Mouse (Mus musculus): Measurements from ENCODE around the gene Cactin.

Cactin gene

DNA sequence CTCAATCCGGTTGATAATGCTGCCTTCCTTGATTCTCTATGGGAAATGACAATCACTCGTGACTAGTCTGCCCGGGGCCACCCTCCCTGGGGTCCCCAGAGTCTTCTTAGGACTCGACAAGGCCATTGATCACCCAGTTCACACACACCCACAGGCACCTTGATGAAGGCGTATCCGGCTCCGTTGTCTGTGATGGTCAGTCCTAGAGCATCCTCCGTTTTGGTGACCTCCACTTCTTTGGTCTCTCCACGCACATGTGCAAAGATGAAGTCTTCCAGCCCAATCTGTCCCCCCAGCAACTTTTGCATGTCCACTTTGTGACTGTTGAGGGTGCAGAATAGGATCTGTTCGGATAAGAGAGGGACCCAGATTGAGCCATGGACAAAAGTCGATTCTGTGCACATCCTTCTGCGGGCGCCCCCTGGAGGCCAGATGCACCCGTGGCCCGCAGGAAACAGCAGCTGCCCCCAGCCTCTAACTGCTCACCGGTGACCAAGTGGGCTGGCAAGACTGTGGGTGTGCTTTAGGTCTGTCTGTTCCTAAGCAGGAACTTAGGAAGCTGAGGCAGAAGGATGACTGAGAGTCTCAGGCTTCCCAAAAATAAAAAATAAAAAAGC, 20.5 kb downstream of the Cactin start:
- in situ Hi-C loops (cut with MboI): loop anchor here (10.0 kb wide), 1 partner anchor 47 kb away; the partner anchor contains the start of genes Pip5k1c and Tjp3

DNA sequence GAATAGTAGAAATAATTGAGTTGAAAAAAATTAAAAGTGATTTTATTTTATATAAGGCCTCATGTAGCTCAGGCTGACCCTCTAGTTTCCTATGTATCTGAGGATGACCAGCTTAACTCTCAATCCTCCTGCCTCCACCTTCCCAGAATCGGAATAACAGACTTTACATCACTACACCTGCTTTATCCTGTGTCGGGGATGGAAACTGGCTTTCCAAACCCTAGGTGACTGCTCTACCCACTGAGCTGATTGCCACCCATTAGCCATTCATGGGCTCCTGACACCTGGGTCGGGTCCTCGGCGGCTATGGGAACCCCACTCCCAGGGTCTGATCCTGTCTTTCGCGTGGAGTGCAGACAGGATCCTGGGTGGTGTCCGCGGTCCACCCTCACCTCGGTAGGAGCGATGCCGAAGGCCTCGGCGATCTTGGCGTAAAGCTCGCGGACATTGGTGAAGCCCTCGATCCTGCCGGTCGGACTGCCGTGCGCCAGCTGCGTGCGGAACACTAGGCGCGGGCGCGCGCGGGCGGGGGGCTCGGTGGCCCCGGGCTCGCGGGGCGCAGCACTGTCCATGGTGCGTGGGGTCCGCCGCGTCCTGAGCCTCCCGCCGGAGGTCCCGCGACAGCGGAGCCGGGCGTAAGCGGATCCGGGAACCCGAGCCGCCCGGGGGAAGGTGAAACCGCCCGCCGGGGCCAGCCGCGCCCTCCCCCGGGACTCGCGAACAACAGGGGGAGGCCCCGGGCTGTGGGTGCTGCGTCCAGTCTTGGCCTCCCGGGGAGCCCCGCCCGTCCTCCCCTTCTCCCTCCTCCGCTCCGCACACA, 22.0 kb downstream of the Cactin start, which contains the start of gene Gipc3:
Gene Gipc3 (minus strand): TSS at position 581 of the 820 bp plus-strand sequence.
- in situ Hi-C loops (cut with MboI): loop anchor here (10.0 kb wide), 1 partner anchor 48 kb away; the partner anchor contains the start of genes Pip5k1c and Tjp3

DNA sequence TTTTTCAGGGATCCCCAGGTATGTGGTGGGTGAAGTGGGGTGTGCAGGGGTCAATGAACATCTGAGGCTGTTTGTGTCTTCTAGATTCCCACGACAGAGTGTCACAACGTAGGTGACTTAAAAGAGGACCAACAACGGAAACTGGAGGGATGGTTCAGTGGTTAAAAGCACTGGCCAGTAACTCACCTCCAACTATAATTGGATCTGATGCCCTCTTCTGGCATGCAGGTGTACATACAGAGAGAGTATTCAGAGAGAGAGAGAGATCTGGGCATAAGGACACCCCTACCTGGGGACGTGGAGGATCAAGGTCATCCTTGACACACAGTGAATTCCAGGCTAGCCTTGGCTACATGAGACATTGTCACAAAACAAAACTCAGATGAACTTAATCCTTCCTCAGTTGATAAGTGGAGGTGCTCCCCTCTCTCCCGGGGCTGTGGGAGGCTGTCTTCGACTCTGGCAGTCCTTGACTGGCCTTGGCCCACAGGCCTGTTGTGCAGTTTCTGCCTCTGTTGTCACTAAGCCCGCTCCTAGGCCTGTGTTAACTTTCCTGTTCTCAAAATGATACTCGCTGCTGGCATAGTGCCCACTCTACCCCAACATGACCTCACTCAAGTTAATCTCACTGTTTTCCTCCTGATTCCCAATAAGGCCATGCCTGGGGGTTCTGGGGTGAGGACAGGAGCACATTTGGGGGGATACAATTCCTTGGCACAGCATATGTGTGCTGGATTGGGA, 23.7 kb downstream of the Cactin start:
- in situ Hi-C loops (cut with MboI): loop anchor here (10.0 kb wide), 1 partner anchor 50 kb away; the partner anchor contains the start of genes Pip5k1c and Tjp3

DNA sequence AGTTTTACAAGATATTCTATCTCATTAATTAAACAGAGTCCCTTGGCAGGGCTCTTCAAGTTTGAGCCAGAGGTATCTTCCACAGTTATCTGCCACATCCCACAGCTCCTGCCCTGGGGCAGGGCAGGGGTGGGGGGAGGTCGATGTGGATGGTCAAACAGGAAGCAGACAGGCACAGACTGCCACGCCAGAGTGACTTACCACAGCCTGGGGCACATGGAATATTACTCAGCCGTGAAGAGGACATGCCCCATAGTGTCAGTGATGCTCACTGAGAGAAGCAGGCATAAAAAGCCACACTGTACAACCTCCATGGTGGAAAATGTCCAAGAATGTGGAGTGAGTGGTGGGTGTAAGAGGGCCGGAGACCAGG, 24.2 kb downstream of the Cactin start:
- in situ Hi-C loops (cut with MboI): loop anchor here (10.0 kb wide), 1 partner anchor 50 kb away; the partner anchor contains the start of genes Pip5k1c and Tjp3

DNA sequence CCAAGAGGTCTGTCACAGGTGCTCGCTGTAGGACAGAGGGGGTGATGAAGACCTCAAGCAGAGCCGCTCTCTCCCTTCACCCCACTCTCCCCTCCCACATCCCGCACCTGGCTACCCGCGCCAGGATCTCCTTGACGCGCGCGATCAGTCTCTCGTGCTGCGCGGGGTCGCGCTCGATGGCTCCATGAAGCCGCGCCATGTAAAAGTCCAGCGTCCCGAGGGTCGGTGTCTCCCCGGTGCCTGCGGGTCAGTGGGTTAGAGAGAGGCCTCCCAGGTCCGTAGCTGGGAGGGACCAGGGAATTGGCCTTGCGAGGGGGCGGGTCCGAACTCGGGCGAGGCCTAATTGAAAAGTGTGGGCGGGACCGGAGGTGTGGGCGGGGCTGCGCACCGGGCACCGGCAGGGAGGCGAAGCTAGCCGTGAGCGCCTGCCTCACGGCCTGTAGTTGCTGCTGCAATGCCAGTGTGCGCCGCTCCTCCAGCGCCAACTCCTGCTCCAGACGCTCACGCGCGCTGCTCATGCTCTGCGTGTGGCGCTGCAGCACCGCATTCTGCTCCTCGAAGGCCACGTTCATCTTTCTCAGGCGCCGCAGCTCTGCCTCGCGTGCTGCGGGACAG, 25.7 kb downstream of the Cactin start:
- in situ Hi-C loops (cut with MboI): loop anchor here (10.0 kb wide), 1 partner anchor 52 kb away; the partner anchor contains the start of genes Pip5k1c and Tjp3

DNA sequence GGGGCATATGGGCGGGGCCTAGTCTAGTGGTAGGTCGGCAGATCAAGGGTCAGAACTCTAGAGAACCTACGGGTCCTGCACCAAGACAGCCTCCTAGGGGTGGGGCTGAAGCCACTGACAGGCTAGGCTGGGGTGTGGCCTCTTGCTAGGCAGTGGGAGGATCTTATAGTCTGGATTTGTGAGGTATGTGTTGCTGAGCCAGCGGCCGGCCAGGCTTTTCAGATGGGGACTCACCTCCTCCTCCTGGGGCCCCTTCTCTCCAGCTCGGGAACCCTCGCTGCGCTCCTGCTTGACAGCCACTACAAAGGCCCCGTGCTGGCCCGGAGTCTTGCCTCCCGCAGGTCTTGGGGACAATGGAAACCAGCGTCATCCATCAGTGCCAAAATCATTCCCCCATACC, 28.2 kb downstream of the Cactin start:
- in situ Hi-C loops (cut with MboI): loop anchor here (10.0 kb wide), 1 partner anchor 54 kb away; the partner anchor contains the start of genes Pip5k1c and Tjp3

DNA sequence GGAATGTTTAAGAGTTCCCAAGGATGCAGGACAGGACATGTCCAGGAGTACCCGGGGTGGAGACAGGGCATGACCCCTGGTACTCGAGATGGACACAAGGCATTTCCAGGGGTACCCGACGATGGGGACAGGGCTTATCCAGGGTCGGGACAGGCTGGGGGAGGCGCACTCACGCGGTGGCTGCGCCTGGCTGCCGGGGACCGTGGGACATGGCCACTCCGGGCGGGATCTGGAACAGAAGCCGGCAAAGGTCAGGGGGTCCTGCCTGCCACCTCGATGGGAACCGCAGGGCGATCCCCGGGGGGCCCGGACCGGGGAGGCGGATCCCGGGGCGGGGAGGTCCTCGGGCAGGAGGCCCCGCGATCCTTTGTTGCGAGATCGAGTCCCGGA, 29.1 kb downstream of the Cactin start:
- in situ Hi-C loops (cut with MboI): loop anchor here (10.0 kb wide), 1 partner anchor 55 kb away; the partner anchor contains the start of genes Pip5k1c and Tjp3

DNA sequence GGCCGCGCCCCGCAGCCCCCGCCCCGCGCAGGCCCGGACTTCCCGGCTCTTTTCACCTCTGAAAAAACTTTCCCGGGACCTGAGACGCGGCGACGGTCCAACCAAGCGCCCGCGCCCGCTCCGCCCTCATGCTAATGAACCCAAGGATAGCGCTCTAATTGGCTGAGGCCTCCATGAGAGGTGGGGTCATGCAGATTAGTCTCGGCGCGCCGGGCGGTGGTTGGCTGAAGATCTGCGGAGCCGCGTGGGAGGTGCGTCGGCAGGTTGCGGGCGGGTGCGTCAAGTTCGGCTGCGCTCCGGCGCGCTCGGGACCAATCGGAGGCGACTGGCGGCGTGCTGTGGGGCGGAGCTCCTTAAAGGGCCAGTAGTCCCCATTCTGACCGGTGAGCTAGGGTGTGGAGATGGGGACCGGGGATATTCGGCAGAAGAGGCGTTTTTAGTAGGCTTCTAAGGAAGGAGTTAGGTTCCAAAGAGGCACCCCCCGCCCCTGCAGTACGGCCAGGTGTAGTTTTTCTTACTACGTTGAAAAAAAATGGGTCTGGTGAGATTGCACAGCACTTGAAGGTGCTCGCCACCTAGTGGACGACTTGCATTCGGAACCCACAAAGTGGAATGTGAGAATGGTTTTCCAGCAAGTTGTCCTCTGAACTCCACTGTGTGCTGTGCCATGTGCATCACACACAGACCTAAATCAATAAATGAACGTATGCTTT, 29.6 kb downstream of the Cactin start, which contains the start of gene Hmg20b:
Gene Hmg20b (minus strand): TSS at position 130 of the 713 bp plus-strand sequence.
- in situ Hi-C loops (cut with MboI): no loop called here

DNA sequence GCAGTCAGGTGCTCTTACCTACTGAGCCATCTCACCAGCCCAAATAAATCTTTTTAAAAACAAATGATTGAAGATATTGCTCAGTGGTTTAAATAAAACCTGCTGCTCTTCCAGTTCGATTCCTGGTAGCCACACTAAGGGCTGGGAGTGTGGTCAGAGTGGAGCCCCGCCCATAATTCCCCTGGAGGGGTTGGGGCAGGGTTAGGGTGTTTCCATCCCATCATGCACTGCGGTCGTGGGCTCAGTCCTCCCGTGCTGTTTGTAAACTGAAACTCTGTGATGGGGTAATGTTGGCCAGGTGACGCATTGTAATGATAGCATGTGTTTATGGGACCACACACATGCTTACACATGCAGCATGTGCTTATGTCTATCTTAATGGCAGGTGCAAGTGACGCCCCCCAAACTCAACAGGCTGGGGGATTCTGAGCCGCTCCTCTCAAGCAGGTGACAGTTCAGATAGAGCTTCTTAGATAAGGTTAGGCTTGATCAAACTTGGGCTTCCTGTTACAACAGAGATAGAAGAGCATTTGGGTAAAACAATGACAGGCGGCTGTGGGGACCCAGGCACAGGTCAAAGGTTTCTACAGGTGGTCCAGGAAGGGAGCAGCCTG, 30.9 kb downstream of the Cactin start:
- in situ Hi-C loops (cut with MboI): no loop called here

DNA sequence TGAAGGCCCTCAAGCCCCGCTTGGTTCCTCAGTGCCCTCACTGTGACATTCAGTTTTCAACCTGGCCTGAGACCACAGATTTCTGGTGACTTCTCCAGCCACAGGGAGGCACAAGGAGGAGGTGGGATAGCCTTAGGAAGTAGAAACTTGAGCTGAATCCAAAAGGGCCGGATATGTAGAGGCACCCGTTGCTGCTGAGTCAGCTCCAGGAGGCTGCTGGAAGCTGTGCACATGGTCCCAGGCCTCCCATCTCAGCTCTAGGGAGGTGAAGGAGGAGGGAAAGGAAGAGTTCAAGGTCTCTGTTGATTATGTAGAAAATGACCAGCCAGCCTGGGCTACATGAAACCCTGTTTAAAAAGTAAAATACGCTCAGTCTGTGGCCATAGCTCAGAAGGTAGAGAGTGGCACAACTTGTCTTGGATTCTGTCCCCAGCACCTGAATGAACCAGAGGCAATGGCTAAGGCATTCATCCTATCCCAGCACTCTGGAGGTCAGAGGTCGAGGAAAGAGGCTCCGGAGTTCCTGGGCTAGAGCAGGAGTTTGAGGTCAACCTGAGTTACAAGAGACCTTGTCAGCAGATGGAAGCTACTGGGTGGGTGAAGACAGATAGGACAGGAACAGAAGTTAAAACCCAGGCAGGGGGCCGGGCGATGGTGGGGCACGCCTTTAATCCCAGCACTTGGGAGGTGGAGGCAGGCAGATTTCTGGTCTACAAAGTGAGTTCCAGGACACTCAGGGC, 34.0 kb downstream of the Cactin start:
- in situ Hi-C loops (cut with MboI): no loop called here

DNA sequence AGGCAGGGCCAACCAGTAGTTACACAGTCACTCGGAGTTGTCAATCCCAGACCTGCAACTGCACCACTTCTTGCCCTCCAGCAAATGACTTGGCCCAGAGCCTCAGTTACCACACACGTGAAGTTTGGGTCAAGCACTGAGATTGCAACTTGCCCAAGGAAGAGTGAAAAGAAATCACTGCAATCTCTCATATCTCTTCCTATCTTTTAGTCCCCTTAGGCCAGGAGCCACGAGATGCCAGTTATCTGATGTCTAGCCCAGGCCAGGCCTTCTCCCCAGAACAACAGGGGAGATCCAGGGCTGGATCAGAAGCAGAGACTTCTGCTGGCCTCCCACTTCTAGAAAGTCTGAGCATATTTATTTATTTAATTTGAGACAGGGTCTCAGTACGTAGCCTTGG, 34.6 kb downstream of the Cactin start:
- in situ Hi-C loops (cut with MboI): no loop called here

DNA sequence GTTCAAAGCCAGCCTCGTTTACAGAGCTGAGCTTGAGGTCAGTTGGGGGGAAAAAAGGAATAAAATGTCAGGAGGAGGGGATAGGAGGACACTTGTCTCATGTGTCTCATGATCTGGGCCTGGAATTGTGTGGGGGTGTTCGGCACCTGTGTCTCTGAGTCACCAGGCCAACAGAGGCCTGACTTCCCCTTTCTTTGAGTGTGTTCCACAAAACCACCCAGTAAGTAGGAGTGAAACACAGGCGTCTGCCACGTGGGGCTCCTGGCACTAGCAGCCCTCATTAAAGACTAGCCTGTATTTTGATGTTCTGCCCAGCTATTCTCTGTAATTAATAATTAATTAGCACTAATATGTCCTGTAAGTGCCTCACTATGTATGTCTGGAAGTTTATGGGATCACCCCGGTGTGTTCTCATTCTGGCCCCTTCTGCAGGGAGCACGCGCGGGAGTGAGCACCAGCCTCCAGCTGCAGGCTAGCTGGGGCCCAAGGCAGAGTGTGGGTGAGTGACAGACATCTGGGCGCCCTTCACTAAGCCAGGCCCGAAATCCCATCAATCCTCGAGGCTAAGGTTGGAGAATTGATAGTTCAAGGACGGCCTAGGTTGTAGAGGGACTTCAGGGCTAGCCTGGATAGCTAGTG, 35.6 kb downstream of the Cactin start:
- in situ Hi-C loops (cut with MboI): no loop called here

DNA sequence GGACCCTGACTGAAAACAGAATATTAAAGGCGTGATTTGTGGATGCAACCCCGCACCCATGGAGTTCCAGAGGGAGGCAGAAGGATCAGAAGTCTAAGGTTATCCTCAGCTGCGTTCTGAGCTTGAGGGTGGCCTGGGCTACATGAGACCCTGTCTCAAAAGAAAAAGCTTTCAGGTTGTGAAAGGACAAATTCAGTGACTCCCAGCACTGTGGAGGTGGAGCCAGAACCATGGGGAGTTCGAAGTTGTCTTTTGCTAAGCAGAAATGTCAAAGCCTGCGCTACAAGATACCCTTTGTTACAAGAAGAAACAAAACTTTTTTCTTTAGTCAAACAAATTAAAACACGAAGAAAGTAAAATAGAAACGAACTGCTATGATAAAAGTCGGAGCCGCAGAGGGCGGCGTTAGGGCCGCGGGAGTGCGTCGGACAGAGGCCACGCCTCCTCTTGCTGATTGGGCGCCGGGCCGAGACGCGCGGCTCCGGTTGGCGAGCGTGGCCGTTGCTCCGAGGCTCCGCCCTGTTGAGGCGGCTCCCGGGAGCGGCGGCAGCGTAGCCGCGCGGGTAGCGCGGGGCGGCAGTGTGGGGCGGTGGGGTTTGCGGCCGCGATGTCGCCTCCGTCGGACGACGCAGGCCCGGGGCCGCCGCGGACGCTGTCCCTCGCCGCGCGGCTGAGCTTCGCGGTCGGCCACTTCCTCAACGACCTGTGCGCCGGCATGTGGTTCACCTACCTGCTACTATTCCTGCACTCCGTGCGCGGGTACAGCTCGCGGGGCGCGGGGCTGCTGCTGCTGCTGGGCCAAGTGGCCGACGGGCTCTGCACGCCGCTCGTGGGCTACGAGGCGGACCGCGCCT, 36.3 kb downstream of the Cactin start, which contains the start of gene Mfsd12:
Gene Mfsd12 (plus strand): TSS at position 501 of the 854 bp plus-strand sequence.
- in situ Hi-C loops (cut with MboI): no loop called here

DNA sequence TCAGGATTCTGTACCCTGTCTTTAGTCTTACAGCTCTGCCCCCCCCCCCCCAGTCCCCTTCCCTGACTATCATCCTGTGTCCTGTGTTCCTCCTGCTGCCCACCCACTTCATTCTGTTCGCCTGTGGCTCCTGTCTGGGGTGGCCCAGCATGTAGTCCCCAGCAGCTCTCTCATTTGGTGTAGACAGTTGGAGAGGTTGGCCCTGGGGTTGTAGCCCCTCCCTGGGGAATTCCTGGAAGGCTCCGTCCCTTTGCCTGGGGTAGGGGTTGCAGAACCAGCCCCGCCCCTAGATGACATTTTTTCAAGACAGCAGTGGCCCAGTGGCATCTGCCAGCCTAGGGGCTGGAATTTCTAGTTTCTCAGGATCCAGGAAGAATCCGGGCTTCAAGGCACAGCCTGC, 37.3 kb downstream of the Cactin start:
- in situ Hi-C loops (cut with MboI): no loop called here

DNA sequence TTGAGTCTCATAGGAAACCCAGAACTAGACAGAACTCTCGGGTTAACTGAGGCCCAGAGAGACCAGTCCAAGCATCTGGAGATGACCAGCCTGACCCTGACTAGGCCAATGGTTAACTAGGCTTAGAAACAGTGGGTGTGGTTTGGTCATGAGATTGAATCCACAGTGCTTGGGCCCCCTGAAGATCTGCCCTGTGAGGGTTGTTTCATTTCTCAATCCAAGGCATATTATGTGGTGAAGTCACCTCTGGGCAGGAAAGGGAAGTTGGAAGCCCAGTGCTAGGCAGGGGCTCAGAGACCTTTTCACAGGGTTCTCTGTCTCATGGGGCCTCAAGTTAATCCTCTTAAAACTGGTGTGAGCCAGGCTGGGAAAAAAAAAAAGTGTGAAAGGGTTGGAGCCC, 37.9 kb downstream of the Cactin start:
- in situ Hi-C loops (cut with MboI): no loop called here

DNA sequence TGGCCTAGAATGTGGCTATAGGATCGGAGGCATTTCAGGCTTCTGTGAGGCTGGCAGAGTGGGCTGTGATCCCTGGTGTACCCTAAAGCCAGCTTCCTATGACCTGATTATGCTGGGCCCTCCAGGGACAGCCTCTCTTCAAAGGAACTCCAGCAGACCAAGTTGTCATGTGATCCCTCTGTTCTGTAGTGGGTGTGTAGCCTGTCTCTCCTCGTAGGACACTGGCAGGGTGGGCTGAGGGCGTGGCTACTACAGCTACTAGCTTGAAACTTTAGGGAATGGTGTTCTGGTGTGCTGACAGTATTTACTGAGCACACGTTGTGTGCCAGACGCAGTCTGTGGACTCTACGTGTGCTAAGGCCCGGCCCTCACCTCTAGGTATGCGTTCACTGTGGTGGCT, 39.8 kb downstream of the Cactin start:
- in situ Hi-C loops (cut with MboI): no loop called here

DNA sequence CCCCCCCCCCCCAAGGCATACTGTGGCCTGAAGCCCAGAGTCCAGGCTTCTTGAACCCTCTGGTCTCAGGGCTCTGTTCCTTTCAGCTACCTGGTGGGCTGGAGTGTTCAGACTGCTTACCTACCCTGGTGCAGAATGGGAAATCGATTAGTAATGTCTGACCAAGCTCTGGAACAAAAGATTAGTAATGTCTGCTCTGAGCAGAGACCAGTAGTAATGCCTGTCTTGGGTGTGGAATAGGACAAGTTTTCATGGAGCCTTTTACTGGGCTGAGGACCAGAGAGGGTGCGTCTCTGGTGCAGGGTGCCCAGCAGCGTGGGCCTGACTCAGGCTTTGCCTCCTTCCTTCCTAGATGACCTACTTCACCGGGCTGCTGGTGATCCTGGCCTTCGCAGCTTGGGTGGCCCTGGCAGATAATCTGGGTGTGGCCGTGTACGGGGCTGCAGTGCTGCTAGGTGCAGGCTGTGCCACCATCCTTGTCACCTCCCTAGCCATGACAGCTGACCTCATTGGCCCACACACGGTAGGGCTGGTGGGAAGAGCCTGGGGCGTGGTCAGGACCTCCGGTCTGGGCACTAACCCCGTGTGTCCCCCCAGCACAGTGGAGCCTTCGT, 41.5 kb downstream of the Cactin start:
- in situ Hi-C loops (cut with MboI): no loop called here
